8 mouse cellular contexts compared by ENCODE assay signal in the genomic region with DNA sequence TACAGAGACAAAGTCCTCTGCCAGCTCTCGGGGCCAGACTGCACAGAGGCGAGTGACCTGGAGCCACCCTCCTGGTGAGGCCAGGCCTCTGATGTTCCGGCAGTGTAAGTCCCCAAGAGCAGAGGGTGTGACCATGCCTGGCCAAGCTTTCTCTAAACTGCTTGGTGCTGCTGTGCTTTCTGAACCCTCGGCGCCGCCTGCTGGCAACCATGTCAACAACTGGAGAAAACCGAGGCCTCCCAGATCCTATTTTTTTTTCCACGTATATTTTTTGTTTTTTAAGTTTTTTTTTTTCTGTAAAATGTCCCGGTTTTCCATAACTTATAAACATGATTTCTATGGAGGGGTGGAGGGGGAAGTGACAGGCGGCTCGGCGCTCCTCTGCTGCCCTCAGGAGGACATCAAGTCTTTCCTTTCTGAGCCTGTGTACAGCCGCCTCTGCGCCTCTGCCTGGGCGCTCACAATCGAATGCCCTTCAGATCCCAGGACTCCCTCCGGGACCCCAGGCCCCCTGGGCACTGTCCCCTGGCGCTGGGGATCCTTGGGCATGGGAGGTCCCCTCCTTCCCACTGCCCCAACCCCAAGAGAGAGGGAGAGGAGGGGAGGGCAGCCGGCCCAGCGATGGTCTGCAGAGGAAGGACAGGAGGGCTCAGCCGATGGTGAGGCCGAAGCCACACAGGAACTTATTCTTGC. TPM values are rescaled to one million over a fixed set of nuclear protein-coding genes. Genes with fewer than 3 reads are reported as not detected.
DNase-seq lines count a peak whose midpoint lies in the region; ATAC-seq and TF ChIP-seq lines count a peak whose summit lies in the region.

No protein-coding gene starts in this region.

- H3K4me1 ChIP-seq in embryonic fibroblast, embryonic 13.5 days (ENCODE audit: control insufficient read depth, insufficient read depth, low read length): 0 out of 2 replicates have a peak, but pooled peaks cover 3% of the 10 kb centered on the region
- H3K4me1 ChIP-seq in liver, embryonic 16.5 days (ENCODE audit: control insufficient read depth, low read depth, low read length): peaks cover 35% of the 10 kb centered on the region
- H3K4me1 ChIP-seq in neural tube, embryonic 12.5 days: peaks cover 13% of the 10 kb centered on the region

- 16% methylated on average over 22 of the region's 22 CpGs for WGBS in liver, embryonic 16.5 days (ENCODE audit: insufficient replicate concordance)
- 33% methylated on average over 22 of the region's 22 CpGs for WGBS in neural tube, embryonic 12.5 days

- peaks cover 5% of the 10 kb centered on the region; the same call in 1 of the 2 replicates for H3K36me3 ChIP-seq in liver, embryonic 16.5 days (ENCODE audit: control insufficient read depth, insufficient read depth)
- H3K36me3 ChIP-seq in neural tube, embryonic 12.5 days: peaks cover 33% of the 10 kb centered on the region

- intact Hi-C loops in heart, postnatal 10 days (cut with DNase I): loop anchor here (1.0 kb wide), 1 partner anchor 32 kb away; no protein-coding TSS in a partner anchor

- peak; percentile 75 for DNase-seq in 3T3-L1 (ENCODE audit: low read depth, low spot score)
- DNase-seq in adrenal gland, adult (ENCODE audit: inconsistent age in 2 of 2, low spot score in 1 of 2): peak; percentile 78 to 88
- DNase-seq in heart, postnatal 10 days: peak; percentile 85 to 89
- DNase-seq in kidney, postnatal 36 days: peak; percentile 88 to 93
- DNase-seq in thymus, postnatal 25 days: peak; percentile 56

- no peak overlapping the region for H3K4me2 ChIP-seq in liver, embryonic 16.5 days (ENCODE audit: low read depth, low read length)
- H3K4me2 ChIP-seq in neural tube, embryonic 12.5 days (replicated peaks): no peak overlapping the region

- 0 out of 2 replicates have a peak overlapping the region, but pooled peaks have one; percentile 39 for H3K9ac ChIP-seq in liver, embryonic 16.5 days (ENCODE audit: low read depth, low read length)
- H3K9ac ChIP-seq in neural tube, embryonic 12.5 days: no peak overlapping the region

- peak; percentile 41; the same call in 1 of the 2 replicates for TF ChIP-seq CTCF in embryonic fibroblast, embryonic 13.5 days (IDR thresholded peaks at IDR 0.05; ENCODE audit: borderline replicate concordance, insufficient read depth, low read length)

- no peaks in the 10 kb centered on the region for H3K27me3 ChIP-seq in liver, embryonic 16.5 days (ENCODE audit: control insufficient read depth, insufficient read depth, low read depth, low read length)
- no peaks in the 10 kb centered on the region for H3K27me3 ChIP-seq in neural tube, embryonic 12.5 days (replicated peaks)

- TF ChIP-seq POLR2A in embryonic fibroblast, embryonic 13.5 days (IDR thresholded peaks at IDR 0.05; ENCODE audit: low read depth, low read length): no peak

- H3K4me3 ChIP-seq in embryonic fibroblast, embryonic 13.5 days (ENCODE audit: insufficient read depth, low read length): no peak overlapping the region
- H3K4me3 ChIP-seq in liver, embryonic 16.5 days (ENCODE audit: low read depth, low read length): no peak overlapping the region
- H3K4me3 ChIP-seq in neural tube, embryonic 12.5 days: no peak overlapping the region

- ATAC-seq in liver, embryonic 16.5 days (ENCODE audit: low read depth): peak; percentile 82
- peak; percentile 49; the same call in 1 of the 2 replicates for ATAC-seq in neural tube, embryonic 12.5 days (ENCODE audit: low FRiP score, low read depth)

- H3K9me3 ChIP-seq in liver, embryonic 16.5 days (replicated peaks; ENCODE audit: control insufficient read depth, low read length): no peaks in the 10 kb centered on the region
- peaks cover 6% of the 10 kb centered on the region; the same call in 1 of the 2 replicates for H3K9me3 ChIP-seq in neural tube, embryonic 12.5 days

- H3K27ac ChIP-seq in embryonic fibroblast, embryonic 13.5 days (ENCODE audit: insufficient read depth, low read length): no peak overlapping the region
- H3K27ac ChIP-seq in liver, embryonic 16.5 days (ENCODE audit: low read length): peak overlapping the region; percentile 79
- no peak overlapping the region for H3K27ac ChIP-seq in neural tube, embryonic 12.5 days

RNA-seq across cellular contexts. Expression of a gene that starts 2.2 kb away (rescaled TPM):
- polyA plus RNA-seq in embryonic fibroblast, embryonic 13.5 days (2011; ENCODE audit: insufficient read length, low read depth, missing spikeins): 8.5 and 34.9 TPM in 2 replicates
- total RNA-seq in heart, postnatal 10 days (2021): 100 to 1,000 TPM; 268 to 276 TPM
- polyA plus RNA-seq in liver, embryonic 16.5 days (2015; fragmentation: Nextera tagmentation; extraction: Ambion mirVana): 3,720 and 4,229 TPM in 2 replicates
- polyA plus RNA-seq in neural tube, embryonic 12.5 days (2016; fragmentation: Nextera tagmentation; extraction: Ambion mirVana): 204 and 207 TPM in 2 replicates

RNA-seq across cellular contexts. Expression of a gene that starts 8.8 kb away (rescaled TPM):
- polyA plus RNA-seq in embryonic fibroblast, embryonic 13.5 days (2011; ENCODE audit: insufficient read length, low read depth, missing spikeins): not detected in 2 replicates
- 10 to 100 TPM in 1 of 2 experiments, 1 to 10 TPM in 1; 5.2 to 14.7 TPM for total RNA-seq in heart, postnatal 10 days (2021)
- 919 and 984 TPM in 2 replicates for polyA plus RNA-seq in liver, embryonic 16.5 days (2015; fragmentation: Nextera tagmentation; extraction: Ambion mirVana)
- 4.9 and 7.2 TPM in 2 replicates for polyA plus RNA-seq in neural tube, embryonic 12.5 days (2016; fragmentation: Nextera tagmentation; extraction: Ambion mirVana)

RNA-seq across cellular contexts. Expression of a gene that starts 14.0 kb away (rescaled TPM):
- polyA plus RNA-seq in embryonic fibroblast, embryonic 13.5 days (2011; ENCODE audit: insufficient read length, low read depth, missing spikeins): 38.1 and 51.3 TPM in 2 replicates
- 100 to 1,000 TPM; 129 to 131 TPM for total RNA-seq in heart, postnatal 10 days (2021)
- 47.3 and 51.8 TPM in 2 replicates for polyA plus RNA-seq in liver, embryonic 16.5 days (2015; fragmentation: Nextera tagmentation; extraction: Ambion mirVana)
- 159 and 165 TPM in 2 replicates for polyA plus RNA-seq in neural tube, embryonic 12.5 days (2016; fragmentation: Nextera tagmentation; extraction: Ambion mirVana)

RNA-seq across cellular contexts. Expression of a gene that starts 19.9 kb away (rescaled TPM):
- polyA plus RNA-seq in embryonic fibroblast, embryonic 13.5 days (2011; ENCODE audit: insufficient read length, low read depth, missing spikeins): not detected in 2 replicates
- total RNA-seq in heart, postnatal 10 days (2021): not detected
- 405 and 488 TPM in 2 replicates for polyA plus RNA-seq in liver, embryonic 16.5 days (2015; fragmentation: Nextera tagmentation; extraction: Ambion mirVana)
- not detected in 2 replicates for polyA plus RNA-seq in neural tube, embryonic 12.5 days (2016; fragmentation: Nextera tagmentation; extraction: Ambion mirVana)

RNA-seq across cellular contexts. Expression of a gene that starts 20.0 kb away (rescaled TPM):
- polyA plus RNA-seq in embryonic fibroblast, embryonic 13.5 days (2011; ENCODE audit: insufficient read length, low read depth, missing spikeins): not detected in 2 replicates
- total RNA-seq in heart, postnatal 10 days (2021): not detected
- polyA plus RNA-seq in liver, embryonic 16.5 days (2015; fragmentation: Nextera tagmentation; extraction: Ambion mirVana): 20.6 and 35.3 TPM in 2 replicates
- polyA plus RNA-seq in neural tube, embryonic 12.5 days (2016; fragmentation: Nextera tagmentation; extraction: Ambion mirVana): not detected in 2 replicates

Comparison
In these comparisons a context has a peak if more than half of its experiments do, and no peak if none do; other contexts are left out.
1. RNA of a gene that starts 2.2 kb away (polyA plus RNA-seq): 3,720 to 4,229 TPM in liver, embryonic 16.5 days; 204 to 207 TPM in neural tube, embryonic 12.5 days and 8.5 to 34.9 TPM in embryonic fibroblast, embryonic 13.5 days; every median in the first group is over 10 times any median in the second.
2. RNA of a gene that starts 8.8 kb away (polyA plus RNA-seq): 919 to 984 TPM in liver, embryonic 16.5 days; 4.9 to 7.2 TPM in neural tube, embryonic 12.5 days and not detected in embryonic fibroblast, embryonic 13.5 days; every median in the first group is over 100 times any median in the second.
3. Peak in every context shown above with its lines, with median percentiles within 50 percentile points of each other: DNase-seq.